Mouse (Mus musculus): ENCODE measurements around the gene Gdpd3. TPM values are rescaled to one million over a fixed set of nuclear protein-coding genes. Genes with fewer than 3 reads are reported as not detected.

The Gdpd3 gene
- polyA plus RNA-seq, 1 experiment from 2014 or later: 1.00 TPM

DNA sequence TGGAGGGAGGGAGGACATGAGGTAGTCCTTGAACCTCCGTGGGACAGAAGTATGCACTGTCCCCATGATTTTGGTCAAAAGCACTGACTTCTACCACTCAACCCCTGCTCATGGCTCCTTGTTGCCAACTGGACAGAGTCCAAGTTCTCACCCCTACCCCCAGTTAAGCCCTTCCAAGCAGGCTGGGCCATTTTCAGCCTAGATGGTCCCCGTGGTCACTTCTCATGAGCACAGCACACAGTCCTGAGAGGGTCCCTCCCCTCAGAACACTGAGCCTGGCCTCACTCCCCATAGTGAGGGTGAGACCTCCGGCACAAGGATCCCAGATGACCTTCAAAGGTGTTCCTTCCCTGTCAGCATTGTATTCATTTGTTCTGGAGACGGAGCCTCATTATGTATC, 23.0 kb downstream of the Gdpd3 start:
- ATAC-seq (replicated peaks; ENCODE audit: extremely low read depth, insufficient read depth, low FRiP score): no peak
- no peak overlapping the region for H3K4me3 ChIP-seq (ENCODE audit: low read length)
- peaks cover 19% of the 10 kb centered on the region for H3K4me1 ChIP-seq (ENCODE audit: control insufficient read depth, insufficient read depth, low read length)
- no peak overlapping the region for H3K4me2 ChIP-seq (ENCODE audit: low read depth, low read length)
- H3K9ac ChIP-seq (ENCODE audit: low read length): no peak overlapping the region
- peaks cover 49% of the 10 kb centered on the region for H3K36me3 ChIP-seq (ENCODE audit: control insufficient read depth, insufficient read depth)
- H3K27me3 ChIP-seq (ENCODE audit: control insufficient read depth, insufficient read depth, low read length): no peaks in the 10 kb centered on the region
- no peaks in the 10 kb centered on the region for H3K9me3 ChIP-seq (replicated peaks; ENCODE audit: control insufficient read depth, low read length)
- no peak overlapping the region for H3K27ac ChIP-seq (ENCODE audit: low read length)
- WGBS: 90% methylated on average over 4 of the region's 4 CpGs

DNA sequence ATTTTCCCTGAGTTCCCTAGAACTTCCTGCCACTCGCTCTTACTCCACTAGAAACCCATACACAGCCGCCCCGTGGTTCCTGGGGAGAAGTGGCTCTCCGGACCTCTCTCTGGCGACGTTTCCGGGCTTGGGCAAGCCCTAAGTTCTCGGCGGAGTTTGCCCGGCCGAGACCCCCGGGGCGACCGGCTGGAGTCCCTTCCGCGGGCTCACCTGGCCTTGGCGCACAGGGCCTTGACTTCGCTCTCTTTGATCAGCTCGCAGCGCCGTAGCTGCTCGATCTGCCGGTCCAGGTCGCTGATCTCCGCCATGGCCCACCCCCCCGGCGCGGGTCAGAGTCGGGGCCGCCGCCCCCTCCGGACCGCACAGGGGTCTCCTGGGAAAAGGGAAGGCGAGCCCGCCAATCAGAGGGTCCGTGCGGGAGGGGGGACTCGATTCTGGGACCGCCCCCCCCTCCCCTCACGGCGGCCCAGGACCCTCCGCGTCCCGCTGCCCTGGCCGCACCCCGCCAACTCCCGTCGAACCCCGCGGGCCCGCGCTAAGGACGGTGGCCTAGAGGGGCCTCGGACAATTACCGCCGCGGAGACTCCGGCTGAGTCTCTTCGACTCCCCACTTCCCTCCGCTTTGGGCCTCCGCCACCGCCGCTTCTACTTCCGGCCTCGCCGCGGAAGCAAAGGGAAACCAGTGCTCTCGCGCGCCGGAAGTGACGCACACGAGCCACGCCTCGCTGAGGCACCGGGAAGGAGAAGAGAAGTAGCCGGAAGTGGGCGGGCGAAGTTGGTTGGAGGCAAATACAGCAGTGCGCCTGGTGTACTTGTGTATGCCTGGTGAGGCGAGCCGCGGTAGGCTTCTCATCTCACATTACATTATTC, 26.0 kb downstream of the Gdpd3 start, which contains the start of gene Ppp4c:
Ppp4c (minus strand) TSS at position 646 of the 870 bp plus-strand sequence.
- H3K4me1 ChIP-seq (ENCODE audit: control insufficient read depth, insufficient read depth, low read length): peaks cover 45% of the 10 kb centered on the region
- H3K9ac ChIP-seq (ENCODE audit: low read length): peak within 1 kb of the TSS; percentile 97
- H3K36me3 ChIP-seq (ENCODE audit: control insufficient read depth, insufficient read depth): peaks cover 50% of the 10 kb centered on the region
- no peaks in the 10 kb centered on the region for H3K9me3 ChIP-seq (replicated peaks; ENCODE audit: control insufficient read depth, low read length)
- H3K4me2 ChIP-seq (ENCODE audit: low read depth, low read length): peak within 1 kb of the TSS; percentile 83
- ATAC-seq (replicated peaks; ENCODE audit: extremely low read depth, insufficient read depth, low FRiP score): peak; percentile 92
- H3K27ac ChIP-seq (ENCODE audit: low read length): peak within 1 kb of the TSS; percentile 94
- H3K4me3 ChIP-seq (ENCODE audit: low read length): peak within 1 kb of the TSS; percentile 97
- WGBS: under 1% methylated on average over 83 of the region's 83 CpGs
- H3K27me3 ChIP-seq (ENCODE audit: control insufficient read depth, insufficient read depth, low read length): no peaks in the 10 kb centered on the region

DNA sequence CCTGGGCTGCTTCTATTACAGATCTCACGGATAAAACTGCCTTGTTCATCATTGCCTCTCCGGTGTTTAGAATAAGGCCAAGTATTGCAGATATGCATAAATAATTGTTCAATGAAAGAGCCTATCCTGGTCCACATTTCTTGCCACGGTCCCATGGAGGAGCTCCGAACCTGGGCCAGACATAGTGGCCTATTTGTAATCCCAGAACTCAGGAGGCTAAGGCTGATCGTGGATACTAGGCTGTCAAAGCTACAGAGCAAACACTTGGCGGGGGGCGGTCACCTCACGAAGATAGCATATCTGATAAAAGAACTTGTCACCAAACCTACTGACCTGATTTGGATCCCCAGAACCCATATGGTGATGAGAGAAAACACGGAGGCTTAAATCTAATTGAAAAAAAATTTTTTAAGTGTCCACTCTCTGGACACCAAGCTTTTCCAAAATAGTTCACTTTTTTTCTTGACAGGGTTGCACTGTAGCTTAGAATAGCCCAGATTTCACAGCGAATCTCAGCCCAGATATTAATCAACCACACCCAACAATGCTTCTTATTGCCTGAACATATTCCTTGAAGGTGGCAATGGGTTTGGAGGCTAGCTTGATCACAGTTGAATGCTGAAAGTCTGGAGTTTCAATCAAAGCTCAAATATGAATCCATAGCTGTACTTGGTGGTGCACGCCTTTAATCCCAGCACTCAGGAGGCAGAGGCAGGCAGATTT, 26.7 kb downstream of the Gdpd3 start:
- H3K9ac ChIP-seq (ENCODE audit: low read length): peak overlapping the region; percentile 59
- no peak for ATAC-seq (replicated peaks; ENCODE audit: extremely low read depth, insufficient read depth, low FRiP score)
- no peaks in the 10 kb centered on the region for H3K9me3 ChIP-seq (replicated peaks; ENCODE audit: control insufficient read depth, low read length)
- H3K27me3 ChIP-seq (ENCODE audit: control insufficient read depth, insufficient read depth, low read length): no peaks in the 10 kb centered on the region
- H3K4me2 ChIP-seq (ENCODE audit: low read depth, low read length): peak overlapping the region; percentile 66
- H3K4me1 ChIP-seq (ENCODE audit: control insufficient read depth, insufficient read depth, low read length): peaks cover 49% of the 10 kb centered on the region
- WGBS: 15% methylated on average over 11 of the region's 11 CpGs
- peak overlapping the region; percentile 94 for H3K27ac ChIP-seq (ENCODE audit: low read length)
- peaks cover 44% of the 10 kb centered on the region for H3K36me3 ChIP-seq (ENCODE audit: control insufficient read depth, insufficient read depth)
- peak overlapping the region; percentile 97 for H3K4me3 ChIP-seq (ENCODE audit: low read length)

- Histone ChIP-seq H3K27me3 (ENCODE audit: control insufficient read depth, insufficient read depth, low read length) (no peaks in the 10 kb centered on the region), H3K27ac (ENCODE audit: low read length) (peak overlapping the region; percentile 44; the same call in 1 of the 2 replicates), H3K4me1 (ENCODE audit: control insufficient read depth, insufficient read depth, low read length) (peaks cover 49% of the 10 kb centered on the region), H3K4me3 (ENCODE audit: low read length) (no peak overlapping the region), H3K9me3 (replicated peaks; ENCODE audit: control insufficient read depth, low read length) (no peaks in the 10 kb centered on the region), H3K36me3 (ENCODE audit: control insufficient read depth, insufficient read depth) (peaks cover 41% of the 10 kb centered on the region), H3K9ac (ENCODE audit: low read length) (peak overlapping the region; percentile 9; the same call in 1 of the 2 replicates), H3K4me2 (ENCODE audit: low read depth, low read length) (peak overlapping the region; percentile 13; the same call in 1 of the 2 replicates)
- ATAC-seq (replicated peaks; ENCODE audit: extremely low read depth, insufficient read depth, low FRiP score): no peak
- WGBS: 64% methylated on average over 4 of the region's 4 CpGs
Measured at GRCm38 (mm10) chr7:126793456-126794270, 27.5 kb downstream of the Gdpd3 start.

GRCm38 (mm10) chr7:126794271-126794605, 28.1 kb downstream of the Gdpd3 start:
- no peaks in the 10 kb centered on the region for H3K9me3 ChIP-seq (replicated peaks; ENCODE audit: control insufficient read depth, low read length)
- H3K9ac ChIP-seq (ENCODE audit: low read length): no peak overlapping the region
- H3K27me3 ChIP-seq (ENCODE audit: control insufficient read depth, insufficient read depth, low read length): no peaks in the 10 kb centered on the region
- no peak overlapping the region for H3K4me3 ChIP-seq (ENCODE audit: low read length)
- H3K27ac ChIP-seq (ENCODE audit: low read length): peak overlapping the region; percentile 44; the same call in 1 of the 2 replicates
- peak overlapping the region; percentile 13; the same call in 1 of the 2 replicates for H3K4me2 ChIP-seq (ENCODE audit: low read depth, low read length)
- ATAC-seq (replicated peaks; ENCODE audit: extremely low read depth, insufficient read depth, low FRiP score): no peak
- WGBS: 55% methylated on average over 4 of the region's 4 CpGs
- peaks cover 35% of the 10 kb centered on the region for H3K36me3 ChIP-seq (ENCODE audit: control insufficient read depth, insufficient read depth)
- peaks cover 49% of the 10 kb centered on the region for H3K4me1 ChIP-seq (ENCODE audit: control insufficient read depth, insufficient read depth, low read length)

DNA sequence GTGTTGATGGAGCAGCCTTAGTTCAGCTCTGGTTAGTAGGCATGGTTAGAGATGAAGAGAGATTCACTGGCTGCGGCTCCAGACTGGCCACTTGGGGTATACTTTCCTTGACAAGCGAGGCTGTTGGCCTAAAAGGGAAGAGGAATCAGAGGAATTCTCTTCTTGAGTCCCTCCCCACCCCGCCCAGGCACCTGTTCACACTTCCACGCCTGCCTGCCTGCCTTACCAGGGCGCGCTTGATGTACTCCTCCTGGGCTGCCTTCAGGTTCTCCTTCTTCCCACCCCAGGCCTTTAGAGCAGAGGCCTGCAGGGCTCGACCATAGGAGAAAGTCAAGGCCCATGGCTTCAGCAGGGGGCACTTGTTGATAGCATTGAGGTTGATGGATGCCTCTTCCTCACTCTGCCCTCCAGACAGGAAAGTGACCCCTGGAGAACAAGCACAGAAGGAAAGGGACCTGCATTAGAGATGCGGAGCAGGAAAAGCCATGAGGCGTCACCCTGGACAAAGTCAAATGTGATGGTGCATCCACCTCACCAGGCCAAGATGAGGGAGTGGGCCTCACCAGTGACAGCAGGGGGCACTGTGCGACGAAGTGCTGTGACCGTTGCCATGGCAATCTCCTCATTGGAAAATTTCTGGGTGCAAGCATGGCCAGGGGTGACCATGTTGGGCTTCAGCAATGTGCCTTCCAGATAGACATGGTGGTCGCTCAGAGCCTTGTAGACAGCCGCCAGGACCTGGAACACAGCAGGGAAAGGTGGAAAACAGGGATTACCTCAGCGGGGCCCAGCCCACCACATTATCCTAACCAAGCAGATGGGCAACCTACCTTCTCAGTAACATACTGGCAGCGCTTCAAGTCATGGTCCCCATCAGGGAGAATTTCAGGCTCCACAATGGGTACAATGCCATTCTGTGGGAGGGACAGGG, 29.5 kb downstream of the Gdpd3 start:
- no peak for ATAC-seq (replicated peaks; ENCODE audit: extremely low read depth, insufficient read depth, low FRiP score)
- no peaks in the 10 kb centered on the region for H3K27me3 ChIP-seq (ENCODE audit: control insufficient read depth, insufficient read depth, low read length)
- H3K27ac ChIP-seq (ENCODE audit: low read length): no peak overlapping the region
- peak overlapping the region; percentile 80; the same call in 1 of the 2 replicates for H3K4me3 ChIP-seq (ENCODE audit: low read length)
- WGBS: 77% methylated on average over 16 of the region's 16 CpGs
- H3K4me2 ChIP-seq (ENCODE audit: low read depth, low read length): peak overlapping the region; percentile 78
- peaks cover 56% of the 10 kb centered on the region for H3K4me1 ChIP-seq (ENCODE audit: control insufficient read depth, insufficient read depth, low read length)
- peaks cover 28% of the 10 kb centered on the region for H3K36me3 ChIP-seq (ENCODE audit: control insufficient read depth, insufficient read depth)
- H3K9me3 ChIP-seq (replicated peaks; ENCODE audit: control insufficient read depth, low read length): no peaks in the 10 kb centered on the region
- no peak overlapping the region for H3K9ac ChIP-seq (ENCODE audit: low read length)

DNA sequence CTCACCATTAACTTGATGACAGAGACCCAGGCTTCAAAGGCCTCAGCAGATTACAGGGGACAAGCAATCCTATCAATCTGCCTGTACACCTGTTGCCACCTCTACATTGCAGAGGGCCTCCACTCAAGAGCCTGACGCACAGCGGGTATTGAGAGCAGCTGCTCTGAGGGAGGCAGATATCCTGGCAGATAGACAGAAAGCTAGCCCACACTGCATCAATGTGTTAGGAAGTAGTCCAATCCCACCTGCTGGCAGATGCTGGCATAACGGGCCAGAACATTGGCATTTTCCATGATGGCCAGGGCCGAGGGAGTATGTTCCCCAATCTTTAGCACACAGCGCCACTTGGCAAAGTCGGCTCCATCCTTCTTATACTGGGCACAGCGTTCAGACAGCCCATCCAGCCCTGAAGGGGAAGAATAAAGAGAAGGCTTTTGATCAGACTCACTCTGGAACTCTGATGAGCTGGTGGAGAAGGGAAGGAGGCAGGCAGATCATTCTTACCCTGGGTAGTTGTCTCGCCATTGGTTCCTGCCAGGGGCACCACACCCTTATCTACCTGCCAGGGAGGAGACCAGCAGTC, 30.3 kb downstream of the Gdpd3 start:
- 59% methylated on average over 8 of the region's 8 CpGs for WGBS
- no peaks in the 10 kb centered on the region for H3K27me3 ChIP-seq (ENCODE audit: control insufficient read depth, insufficient read depth, low read length)
- peak overlapping the region; percentile 96; the same call in 1 of the 2 replicates for H3K27ac ChIP-seq (ENCODE audit: low read length)
- peak overlapping the region; percentile 78 for H3K4me2 ChIP-seq (ENCODE audit: low read depth, low read length)
- H3K4me1 ChIP-seq (ENCODE audit: control insufficient read depth, insufficient read depth, low read length): peaks cover 52% of the 10 kb centered on the region
- H3K9me3 ChIP-seq (replicated peaks; ENCODE audit: control insufficient read depth, low read length): no peaks in the 10 kb centered on the region
- ATAC-seq (replicated peaks; ENCODE audit: extremely low read depth, insufficient read depth, low FRiP score): no peak
- peak overlapping the region; percentile 80 for H3K4me3 ChIP-seq (ENCODE audit: low read length)
- peaks cover 28% of the 10 kb centered on the region for H3K36me3 ChIP-seq (ENCODE audit: control insufficient read depth, insufficient read depth)
- peak overlapping the region; percentile 94 for H3K9ac ChIP-seq (ENCODE audit: low read length)

Measured in heart, embryonic 16.5 days (tissue).